Mouse (Mus musculus) small intestine, adult 2 months (tissue): ENCODE data around the gene Plg. TPM values are rescaled to one million over a fixed set of nuclear protein-coding genes. Genes with fewer than 3 reads are reported as not detected.

Experiments
- H3K27ac ChIP-seq: fragments of 200-500 bp; 2 replicates; pipeline ENCODE4 v1.5.1; 2012; ENCODE audit warnings: low read depth, low read length, control low read depth, inconsistent platforms; ENCODE audit not compliant: insufficient read depth
- H3K27me3 ChIP-seq: fragments of 200-500 bp; 2 replicates; pipeline ENCODE4 v1.6.1; 2012; ENCODE audit warnings: mild to moderate bottlenecking, moderate library complexity, low read length, inconsistent platforms; ENCODE audit not compliant: control insufficient read depth, insufficient read depth
- H3K36me3 ChIP-seq: fragments of 200-500 bp; 2 replicates; pipeline ENCODE4 v1.6.1; 2012; ENCODE audit warnings: mild to moderate bottlenecking, low read length, control low read depth, inconsistent platforms; ENCODE audit not compliant: control insufficient read depth, insufficient read depth
- H3K4me1 ChIP-seq: fragments of 200-500 bp; 2 replicates; pipeline ENCODE4 v1.6.1; 2012; ENCODE audit warnings: low read length, inconsistent platforms, mixed read lengths; ENCODE audit not compliant: control insufficient read depth, insufficient read depth, insufficient read length
- H3K4me3 ChIP-seq: fragments of 200-500 bp; 2 replicates; pipeline ENCODE4 v1.5.1; 2012; ENCODE audit warnings: low read depth, mild to moderate bottlenecking, control low read depth, inconsistent platforms, low read length, moderate library complexity
- CTCF ChIP-seq: fragments of 200-500 bp; IDR thresholded peaks from 2 replicates; pipeline ENCODE4 v1.5.1; 2012; ENCODE audit warnings: low read depth, mild to moderate bottlenecking, control low read depth, inconsistent platforms, low read length, moderate library complexity, mixed read lengths; ENCODE audit not compliant: insufficient replicate concordance, insufficient read length; ENCODE audit errors: extremely low read depth
- POLR2A ChIP-seq: fragments of 200-500 bp; IDR thresholded peaks from 2 replicates; pipeline ENCODE4 v1.6.1; 2012; ENCODE audit warnings: low read depth, mild to moderate bottlenecking, control low read depth, inconsistent platforms, low read length, moderate library complexity
- WGBS: fragments of 180-500 bp; shearing (Covaris S2); methylation state at CpG from one replicate; pipeline ENCODE4 v1.1.7; 2018; 5-methylcytosine and 5-hydroxymethylcytosine counted together
- polyA plus RNA-seq: library from polyadenylated mRNA; depleted of rRNA; stranded (reverse); fragments of >200 nt; gene quantifications from 2 replicates; pipeline ENCODE4 v1.2.3, GENCODE M21; 2012

Plg gene
- polyA plus RNA-seq, 1 experiment: not detected

- H3K27ac ChIP-seq: no peak overlapping the region
- H3K36me3 ChIP-seq: no peaks in the 10 kb centered on the region
- no peak overlapping the region for H3K4me3 ChIP-seq
- peaks cover 7% of the 10 kb centered on the region; the same call in 1 of the 2 replicates for H3K4me1 ChIP-seq
- TF ChIP-seq CTCF (no peak), POLR2A (no peak)
- 65% methylated on average over 15 of the region's 15 CpGs for WGBS
- H3K27me3 ChIP-seq: no peaks in the 10 kb centered on the region
Observed at GRCm38 (mm10) chr17:12415031-12415735, 36.8 kb downstream of the Plg start.

GRCm38 (mm10) chr17:12415741-12416140 is 37.3 kb downstream of the Plg start:
- H3K27ac ChIP-seq: no peak overlapping the region
- H3K36me3 ChIP-seq: no peaks in the 10 kb centered on the region
- H3K4me3 ChIP-seq: no peak overlapping the region
- H3K27me3 ChIP-seq: no peaks in the 10 kb centered on the region
- H3K4me1 ChIP-seq: peaks cover 7% of the 10 kb centered on the region; the same call in 1 of the 2 replicates
- TF ChIP-seq POLR2A: no peak
- TF ChIP-seq CTCF: no peak
- 60% methylated on average over 5 of the region's 5 CpGs for WGBS

- TF ChIP-seq CTCF (peak; percentile 82; the same call in 1 of the 2 replicates), POLR2A (no peak)
- WGBS: 42% methylated on average over 6 of the region's 6 CpGs
- Histone ChIP-seq H3K27me3 (no peaks in the 10 kb centered on the region), H3K4me3 (no peak overlapping the region), H3K4me1 (peaks cover 7% of the 10 kb centered on the region; the same call in 1 of the 2 replicates), H3K36me3 (no peaks in the 10 kb centered on the region), H3K27ac (no peak overlapping the region)
Observed at GRCm38 (mm10) chr17:12416250-12416895, 38.0 kb downstream of the Plg start.

- no peaks in the 10 kb centered on the region for H3K36me3 ChIP-seq
- H3K27ac ChIP-seq: no peak overlapping the region
- 67% methylated on average over 19 of the region's 19 CpGs for WGBS
- no peak for TF ChIP-seq POLR2A
- no peak for TF ChIP-seq CTCF
- no peaks in the 10 kb centered on the region for H3K27me3 ChIP-seq
- H3K4me1 ChIP-seq: no peaks in the 10 kb centered on the region
- H3K4me3 ChIP-seq: no peak overlapping the region
Observed at GRCm38 (mm10) chr17:12419491-12420079, 41.2 kb downstream of the Plg start.

- TF ChIP-seq CTCF: peak; percentile 47; the same call in 1 of the 2 replicates
- no peak for TF ChIP-seq POLR2A
- no peak overlapping the region for H3K4me3 ChIP-seq
- no peak overlapping the region for H3K27ac ChIP-seq
- H3K36me3 ChIP-seq: no peaks in the 10 kb centered on the region
- H3K27me3 ChIP-seq: no peaks in the 10 kb centered on the region
- H3K4me1 ChIP-seq: no peaks in the 10 kb centered on the region
- 66% methylated on average over 16 of the region's 16 CpGs for WGBS
Observed at GRCm38 (mm10) chr17:12420886-12421574, 42.6 kb downstream of the Plg start.

- Histone ChIP-seq H3K36me3 (no peaks in the 10 kb centered on the region), H3K27ac (no peak overlapping the region), H3K27me3 (no peaks in the 10 kb centered on the region), H3K4me1 (no peaks in the 10 kb centered on the region), H3K4me3 (no peak overlapping the region)
- 92% methylated on average over 1 of the region's 1 CpGs for WGBS
- no peak for TF ChIP-seq POLR2A
- peak; percentile 11; the same call in 1 of the 2 replicates for TF ChIP-seq CTCF
Observed at GRCm38 (mm10) chr17:12422143-12422542, 43.7 kb downstream of the Plg start.
